Mouse (Mus musculus) erythroblast, embryonic 14.5 days (primary cell): ENCODE measurements around the gene Tns1.

Experiments
- GATA1 ChIP-seq: IDR thresholded peaks from 2 replicates; pipeline ENCODE4 v1.6.1; 2012; ENCODE audit warnings: low read length, inconsistent platforms, mixed read lengths
- TAL1 ChIP-seq: IDR thresholded peaks from 3 replicates; pipeline ENCODE4 v1.6.1; 2012; ENCODE audit warnings: low read length, inconsistent platforms, mixed read lengths

DNA sequence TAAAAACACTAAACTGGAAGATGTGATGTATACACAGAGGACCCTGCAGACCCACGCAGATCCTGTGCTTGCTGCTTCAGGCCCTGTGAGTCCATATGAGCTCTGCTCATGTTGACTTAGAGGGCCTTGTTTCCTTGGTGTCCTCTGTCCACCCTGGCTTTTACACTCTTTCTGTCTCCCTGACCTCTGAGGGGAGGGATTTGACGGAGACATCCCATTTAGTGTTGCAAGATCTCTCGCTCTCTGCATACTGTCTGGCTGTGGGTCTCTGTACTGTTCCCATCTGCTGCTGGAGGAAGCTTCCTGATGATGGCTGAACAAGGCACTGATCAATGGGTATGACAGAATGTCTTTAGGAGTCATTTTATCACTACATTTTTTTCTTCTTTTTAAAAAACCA is 45.5 kb upstream of the Tns1 start:
- no peak for TF ChIP-seq GATA1
- TF ChIP-seq TAL1 = no peak
